Mouse (Mus musculus) G1E (cell line): Measurements from ENCODE around the gene Uba3.

Experiments used
- CTCF ChIP-seq: IDR thresholded peaks from 2 replicates; pipeline ENCODE4 v1.5.1; 2012; ENCODE audit warnings: low read depth, low read length, inconsistent platforms, mixed read lengths
- GATA1 ChIP-seq: IDR thresholded peaks from 2 replicates; pipeline ENCODE4 v1.6.1; 2012; ENCODE audit warnings: borderline replicate concordance, low read length, inconsistent platforms, mixed read lengths

DNA sequence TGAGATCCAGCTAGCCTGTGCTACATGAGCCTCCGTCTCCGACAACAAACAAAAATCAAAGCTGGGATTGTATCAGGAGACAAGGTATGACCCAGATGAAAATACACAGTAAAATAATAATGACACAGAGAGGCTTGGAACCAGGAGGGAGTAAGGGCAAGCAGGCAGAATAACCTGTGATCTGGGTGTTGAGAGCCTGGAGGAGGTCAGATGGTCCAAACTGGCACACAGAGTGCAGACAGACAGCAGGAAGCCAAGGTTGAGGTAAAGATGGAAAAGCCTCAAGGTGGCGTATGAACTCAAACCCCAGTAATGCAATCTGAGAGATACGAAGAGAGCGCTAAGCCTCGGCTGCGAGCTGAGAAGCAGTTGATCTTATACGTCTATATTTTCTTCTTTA, 19.1 kb upstream of the Uba3 start:
- no peak for TF ChIP-seq CTCF
- no peak for TF ChIP-seq GATA1
